Mouse (Mus musculus) cortical plate, adult 2 months (tissue): ENCODE data around the gene Fam19a2. TPM values are rescaled to one million over a fixed set of nuclear protein-coding genes. Genes with fewer than 3 reads are reported as not detected.

ENCODE experiments used
- H3K27ac ChIP-seq: fragments of 200-500 bp; 2 replicates; pipeline ENCODE4 v1.5.1; 2012; ENCODE audit warnings: low read length, control low read depth, inconsistent platforms; ENCODE audit not compliant: insufficient read depth
- H3K4me1 ChIP-seq: fragments of 200-500 bp; 2 replicates; pipeline ENCODE4 v1.6.1; 2011; ENCODE audit warnings: low read length; ENCODE audit not compliant: control insufficient read depth, insufficient read depth
- H3K4me3 ChIP-seq: fragments of 200-500 bp; 2 replicates; pipeline ENCODE4 v1.5.1; 2011; ENCODE audit warnings: mild to moderate bottlenecking, low read length, control low read depth; ENCODE audit not compliant: insufficient read depth
- CTCF ChIP-seq: fragments of 200-500 bp; IDR thresholded peaks from 2 replicates; pipeline ENCODE4 v1.5.1; 2011; ENCODE audit warnings: mild to moderate bottlenecking, control low read depth, low read length; ENCODE audit not compliant: insufficient read depth; ENCODE audit errors: extremely low read depth
- POLR2A ChIP-seq: fragments of 200-500 bp; IDR thresholded peaks from 2 replicates; pipeline ENCODE4 v1.6.1; 2011; ENCODE audit warnings: mild to moderate bottlenecking, low read length, control low read depth; ENCODE audit not compliant: insufficient read depth; ENCODE audit errors: extremely low read depth
- polyA plus RNA-seq: library from polyadenylated mRNA; depleted of rRNA; stranded (reverse); fragments of >200 nt; gene quantifications from 2 replicates; pipeline ENCODE4 v1.2.3, GENCODE M21; 2012

Gene Fam19a2
- polyA plus RNA-seq, 1 experiment: 30.0 TPM

DNA sequence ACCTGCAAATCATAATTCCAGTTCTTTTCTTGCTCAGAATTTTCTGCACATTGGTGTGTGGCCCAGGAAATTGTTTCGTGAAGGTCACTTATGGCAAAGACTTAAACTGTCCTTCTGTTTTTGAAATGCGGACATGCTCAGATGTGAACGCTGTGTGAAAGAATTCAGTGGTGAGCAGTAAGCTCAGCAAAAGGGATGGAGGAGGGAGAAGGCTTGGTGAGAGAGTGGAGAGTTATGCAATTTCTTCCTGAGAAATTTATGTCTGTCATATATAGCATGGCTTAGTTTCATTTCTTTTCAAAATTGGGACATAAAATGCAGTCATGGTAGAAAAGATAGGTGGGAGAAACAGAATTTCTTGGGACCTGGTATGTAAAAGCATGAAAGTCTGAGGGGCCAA, 160.7 kb downstream of the Fam19a2 start:
- H3K4me1 ChIP-seq: peaks cover 3% of the 10 kb centered on the region; the same call in 1 of the 2 replicates
- H3K27ac ChIP-seq: no peak overlapping the region
- no peak overlapping the region for H3K4me3 ChIP-seq
- no peak for TF ChIP-seq POLR2A
- no peak for TF ChIP-seq CTCF

DNA sequence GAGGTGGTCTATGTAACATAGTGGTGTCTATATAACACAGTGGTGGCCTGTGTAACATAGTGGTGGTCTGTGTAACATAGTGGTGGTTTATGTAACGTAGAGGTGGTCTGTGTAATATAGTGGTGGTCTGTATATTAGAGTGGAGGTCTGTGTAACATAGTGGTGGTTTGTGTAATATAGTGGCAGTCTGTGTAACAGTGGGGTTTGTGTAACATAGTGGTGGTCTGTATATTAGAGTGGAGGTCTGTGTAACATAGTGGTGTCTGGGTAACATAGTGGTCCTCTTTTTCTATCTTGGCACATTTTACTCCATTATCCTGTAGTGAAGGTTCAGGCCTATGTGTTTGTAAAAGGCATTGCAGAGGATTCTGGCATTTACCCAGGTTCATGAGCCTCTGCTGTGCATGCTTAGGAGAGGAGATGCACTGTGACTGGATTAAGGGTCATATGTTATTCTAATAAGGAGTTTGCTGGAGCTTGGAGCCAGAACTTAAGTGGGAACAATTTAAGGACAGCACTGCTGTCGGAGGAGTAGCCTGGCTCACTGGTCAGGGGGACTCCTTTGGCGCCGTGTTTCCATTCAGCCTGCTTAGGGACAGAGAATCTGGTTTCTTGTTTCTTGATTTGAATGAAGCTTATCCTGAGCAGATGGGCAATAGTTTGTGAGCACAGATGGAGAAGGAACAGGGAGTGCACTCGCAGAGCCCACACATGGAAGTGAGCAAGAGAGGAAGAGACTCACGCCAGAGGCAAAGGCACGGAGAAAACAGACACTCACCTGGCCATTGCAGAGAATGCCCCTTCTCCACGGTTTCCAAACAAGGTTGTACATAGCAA, 162.9 kb downstream of the Fam19a2 start:
- H3K4me3 ChIP-seq: no peak overlapping the region
- no peak overlapping the region for H3K27ac ChIP-seq
- TF ChIP-seq POLR2A (no peak), CTCF (no peak)
- peaks cover 3% of the 10 kb centered on the region; the same call in 1 of the 2 replicates for H3K4me1 ChIP-seq

DNA sequence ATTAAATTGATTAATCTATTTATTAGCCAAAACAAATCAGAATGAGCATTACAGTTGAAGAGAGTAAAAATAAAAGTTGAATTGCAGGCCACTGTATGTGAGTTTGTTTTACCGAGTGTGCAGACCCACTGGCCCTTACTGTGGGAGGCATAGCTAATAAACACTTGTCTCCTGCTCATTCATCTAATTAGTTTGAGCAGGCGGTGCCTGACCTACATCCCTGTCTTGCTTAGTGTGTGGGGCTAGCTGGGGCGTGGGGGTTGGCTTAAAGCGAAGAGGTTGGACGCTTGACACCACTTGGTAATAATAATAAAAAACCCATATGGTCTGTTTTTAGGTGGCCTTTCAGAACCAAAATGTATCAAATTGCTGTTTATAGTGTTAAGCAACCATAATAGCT, 167.8 kb downstream of the Fam19a2 start:
- TF ChIP-seq CTCF (no peak), POLR2A (no peak)
- Histone ChIP-seq H3K4me1 (peaks cover 3% of the 10 kb centered on the region; the same call in 1 of the 2 replicates), H3K4me3 (no peak overlapping the region), H3K27ac (no peak overlapping the region)

DNA sequence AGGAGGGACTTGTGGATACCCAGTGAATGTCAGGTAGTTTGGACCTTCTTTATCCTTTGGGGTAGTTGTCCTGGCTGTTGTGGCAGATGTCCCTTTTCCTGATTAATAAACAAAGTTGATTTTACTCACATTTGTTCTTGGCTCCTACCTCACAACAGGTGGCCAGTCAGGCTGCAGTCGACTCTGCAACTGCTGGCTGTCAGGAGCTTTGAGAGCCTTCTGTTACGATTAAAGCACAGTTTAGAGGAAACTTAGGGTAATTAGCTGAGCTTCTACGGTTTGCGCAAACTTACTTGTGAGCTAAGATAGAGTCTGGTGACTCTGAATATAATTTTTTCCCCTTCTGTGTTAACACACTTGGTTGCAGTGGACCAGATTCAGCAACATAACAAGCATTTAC, 173.8 kb downstream of the Fam19a2 start:
- Histone ChIP-seq H3K4me3 (no peak overlapping the region), H3K27ac (no peak overlapping the region), H3K4me1 (no peaks in the 10 kb centered on the region; the same call in 1 of the 2 replicates)
- TF ChIP-seq CTCF (no peak), POLR2A (no peak)

DNA sequence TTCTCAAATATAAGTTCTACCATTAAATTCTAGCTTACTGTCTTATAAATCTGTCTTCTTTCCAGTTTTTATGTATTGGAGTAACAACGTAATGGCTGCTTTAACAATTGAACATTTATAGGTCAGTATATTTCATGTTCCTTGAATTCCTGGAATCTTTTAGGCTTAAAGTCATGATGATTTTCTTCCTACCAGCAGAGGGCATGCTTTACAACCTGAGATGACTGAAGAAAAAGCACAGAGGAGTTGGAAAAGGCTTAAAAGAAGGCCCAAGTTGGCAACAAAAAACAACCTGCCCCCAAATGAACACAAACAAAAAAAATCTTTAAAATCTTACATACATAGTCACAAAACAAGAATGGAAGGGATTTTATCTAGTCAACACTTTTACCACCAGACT, 193.0 kb downstream of the Fam19a2 start:
- H3K4me3 ChIP-seq: no peak overlapping the region

DNA sequence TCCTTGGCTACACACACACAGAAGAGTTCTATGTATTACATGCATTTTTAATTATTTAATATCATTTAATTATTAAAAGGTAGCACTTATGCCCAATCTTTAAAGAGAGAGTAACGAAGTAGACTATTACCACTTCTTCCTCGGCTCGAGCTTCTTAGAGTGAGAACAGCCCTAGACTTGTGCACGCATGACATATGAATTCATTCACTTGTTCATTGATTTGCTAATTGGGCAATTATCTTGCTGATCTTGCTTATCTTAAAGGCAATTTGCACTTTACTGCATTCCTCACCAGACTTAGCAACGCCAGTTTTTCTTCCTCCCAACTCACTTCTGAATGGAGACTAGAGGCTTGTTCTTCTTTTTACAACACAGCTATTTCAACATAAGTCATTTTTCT, 196.7 kb downstream of the Fam19a2 start:
- TF ChIP-seq CTCF: no peak
- no peak for TF ChIP-seq POLR2A
- H3K4me1 ChIP-seq: no peaks in the 10 kb centered on the region
- H3K27ac ChIP-seq: no peak overlapping the region
- H3K4me3 ChIP-seq: no peak overlapping the region

More for the DNA sequence above, 193.0 kb downstream of the Fam19a2 start:
- H3K27ac ChIP-seq: no peak overlapping the region
- TF ChIP-seq POLR2A: no peak
- no peaks in the 10 kb centered on the region; the same call in 1 of the 2 replicates for H3K4me1 ChIP-seq

DNA sequence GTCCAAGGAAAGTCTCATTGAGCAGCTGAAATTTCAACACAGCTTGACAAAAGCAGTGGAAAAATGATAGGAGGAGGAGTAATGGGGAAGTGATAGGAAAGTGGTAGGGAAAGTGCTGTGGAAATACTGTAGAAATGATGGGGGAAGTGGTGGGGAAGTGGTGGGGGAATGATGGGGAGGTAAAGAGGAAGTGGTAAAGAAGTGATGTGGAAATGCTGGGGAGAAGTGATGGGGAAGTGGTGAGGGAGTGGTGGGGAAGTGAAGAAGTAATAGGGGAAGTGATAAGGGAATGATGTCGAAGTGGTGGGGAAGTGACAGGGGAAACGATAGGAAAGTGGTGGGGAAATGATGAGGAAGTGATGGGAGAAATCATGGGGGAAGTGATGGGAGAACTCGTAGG, 198.5 kb downstream of the Fam19a2 start:
- Histone ChIP-seq H3K27ac (no peak overlapping the region), H3K4me3 (no peak overlapping the region), H3K4me1 (no peaks in the 10 kb centered on the region)
- TF ChIP-seq POLR2A (no peak), CTCF (no peak)

DNA sequence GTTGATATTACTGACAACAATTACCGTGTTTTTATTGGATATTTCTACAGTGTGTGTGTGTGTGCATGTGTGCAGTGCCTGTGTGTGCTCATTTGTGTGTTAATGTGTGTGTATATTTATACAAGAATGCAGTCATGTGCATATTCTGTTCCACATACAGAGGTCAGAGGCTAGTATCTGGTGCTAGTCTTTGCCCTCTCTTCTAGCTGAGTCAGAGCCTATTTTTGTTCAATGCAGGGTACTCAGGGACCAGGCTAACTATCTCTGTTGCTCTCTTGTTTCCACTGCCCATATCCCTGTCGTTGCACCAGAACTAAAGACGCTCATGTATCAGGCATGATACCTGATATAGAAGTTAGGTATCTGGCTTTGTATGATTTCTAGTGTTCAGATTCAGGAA, 251.0 kb downstream of the Fam19a2 start:
- Histone ChIP-seq H3K4me3 (no peak overlapping the region), H3K27ac (no peak overlapping the region), H3K4me1 (no peaks in the 10 kb centered on the region)
- no peak for TF ChIP-seq POLR2A
- no peak for TF ChIP-seq CTCF

DNA sequence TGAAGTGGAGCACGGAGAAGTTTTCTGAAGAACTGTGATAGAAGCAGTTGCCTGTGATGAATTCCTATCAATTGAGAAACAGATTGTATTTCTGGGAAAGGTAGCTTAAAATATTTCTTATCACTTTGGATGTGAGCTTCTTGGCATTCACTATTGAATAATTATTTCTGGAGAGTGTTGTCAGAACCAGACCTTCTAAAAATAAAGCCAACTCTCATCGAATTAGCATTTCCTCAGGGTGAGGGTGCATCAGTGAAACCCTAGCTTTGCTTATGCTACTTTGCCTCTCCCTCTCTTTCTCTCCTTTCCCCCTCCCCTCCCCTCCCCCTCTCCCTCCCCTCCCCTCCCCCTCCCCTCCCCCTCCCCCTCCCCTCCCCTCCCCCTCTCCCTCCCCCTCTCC, 256.8 kb downstream of the Fam19a2 start:
- TF ChIP-seq POLR2A: no peak
- no peak overlapping the region for H3K4me3 ChIP-seq
- 0 out of 2 replicates have a peak, but pooled peaks cover 2% of the 10 kb centered on the region for H3K4me1 ChIP-seq
- no peak overlapping the region for H3K27ac ChIP-seq

DNA sequence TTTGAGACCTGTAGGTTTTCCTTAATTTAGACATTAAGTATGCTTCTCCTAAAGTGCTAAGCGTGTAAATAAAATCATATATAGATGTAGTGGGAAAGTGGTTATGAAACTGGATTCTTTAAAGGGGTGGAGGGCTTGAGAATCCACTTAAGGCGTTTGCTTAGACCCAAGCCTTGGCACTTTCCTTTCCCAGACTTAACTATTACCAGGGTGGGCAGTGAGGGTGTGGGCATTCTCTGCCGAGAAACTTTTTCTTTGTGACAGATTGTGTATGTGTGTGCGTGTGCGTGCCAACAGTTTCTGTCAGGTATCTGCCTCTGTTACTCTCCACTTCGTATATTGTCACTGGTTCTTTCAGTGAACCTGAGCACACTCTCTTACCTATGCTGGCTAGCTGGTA, 257.4 kb downstream of the Fam19a2 start:
- TF ChIP-seq POLR2A: no peak
- TF ChIP-seq CTCF: no peak
- 0 out of 2 replicates have a peak, but pooled peaks cover 2% of the 10 kb centered on the region for H3K4me1 ChIP-seq
- H3K4me3 ChIP-seq: no peak overlapping the region
- H3K27ac ChIP-seq: no peak overlapping the region
